Mouse (Mus musculus) embryonic facial prominence, embryonic 15.5 days (tissue): ENCODE data around the gene Chuk. TPM values are rescaled to one million over a fixed set of nuclear protein-coding genes. Genes with fewer than 3 reads are reported as not detected.

Experiments
- ATAC-seq: fragments of 200-750 bp; cut with Nextera tagmentation; 2 replicates; pipeline ENCODE4 v1.8.0; 2017; ENCODE audit warnings: low read depth, moderate TSS enrichment; ENCODE audit not compliant: insufficient number of reproducible peaks, low FRiP score, low TSS enrichment
- H3K27ac ChIP-seq: fragments of 300-500 bp; sonication (generic); replicated peaks from 2 replicates; pipeline ENCODE4 v1.5.1; 2015; ENCODE audit warnings: mild to moderate bottlenecking, inconsistent platforms
- H3K27me3 ChIP-seq: fragments of 300-500 bp; sonication (generic); 2 replicates; pipeline ENCODE4 v1.6.1; 2015; ENCODE audit warnings: inconsistent platforms
- H3K36me3 ChIP-seq: fragments of 300-500 bp; sonication (generic); 2 replicates; pipeline ENCODE4 v1.6.1; 2015; ENCODE audit warnings: mild to moderate bottlenecking, inconsistent platforms
- H3K4me1 ChIP-seq: fragments of 300-500 bp; sonication (generic); 2 replicates; pipeline ENCODE4 v1.6.1; 2015; ENCODE audit warnings: inconsistent platforms
- H3K4me2 ChIP-seq: fragments of 300-500 bp; sonication (generic); replicated peaks from 2 replicates; pipeline ENCODE4 v1.6.1; 2015; ENCODE audit warnings: mild to moderate bottlenecking, inconsistent platforms
- H3K4me3 ChIP-seq: fragments of 300-500 bp; sonication (generic); replicated peaks from 2 replicates; pipeline ENCODE4 v1.5.1; 2015; ENCODE audit warnings: mild to moderate bottlenecking, inconsistent platforms
- H3K9ac ChIP-seq: fragments of 300-500 bp; sonication (generic); 2 replicates; pipeline ENCODE4 v1.6.1; 2015; ENCODE audit warnings: inconsistent platforms
- H3K9me3 ChIP-seq: fragments of 300-500 bp; sonication (generic); replicated peaks from 2 replicates; pipeline ENCODE4 v1.6.1; 2016; ENCODE audit warnings: inconsistent platforms
- WGBS: fragments of 180-500 bp; shearing (Covaris S2); methylation state at CpG from one replicate; pipeline ENCODE4 v1.1.7; 2015; 5-methylcytosine and 5-hydroxymethylcytosine counted together
- polyA plus RNA-seq: library from polyadenylated mRNA; unstranded; fragments of >200 nt; fragmentation: Nextera tagmentation; extraction: Ambion mirVana; gene quantifications from 2 replicates; pipeline ENCODE4 v1.2.1, GENCODE M21; 2015

Gene Chuk
- polyA plus RNA-seq, 1 experiment from 2014 or later: 41.5 TPM

GRCm38 (mm10) chr19:44032046-44032744 lies 75.1 kb downstream of the Chuk start:
- no peak for ATAC-seq
- no peak overlapping the region for H3K4me2 ChIP-seq
- no peak overlapping the region for H3K9ac ChIP-seq
- H3K9me3 ChIP-seq: no peaks in the 10 kb centered on the region
- no peak overlapping the region for H3K27ac ChIP-seq
- no peak overlapping the region for H3K4me3 ChIP-seq
- H3K27me3 ChIP-seq: no peaks in the 10 kb centered on the region
- no peaks in the 10 kb centered on the region for H3K4me1 ChIP-seq
- WGBS: 92% methylated on average over 11 of the region's 11 CpGs
- peaks cover 26% of the 10 kb centered on the region for H3K36me3 ChIP-seq

DNA sequence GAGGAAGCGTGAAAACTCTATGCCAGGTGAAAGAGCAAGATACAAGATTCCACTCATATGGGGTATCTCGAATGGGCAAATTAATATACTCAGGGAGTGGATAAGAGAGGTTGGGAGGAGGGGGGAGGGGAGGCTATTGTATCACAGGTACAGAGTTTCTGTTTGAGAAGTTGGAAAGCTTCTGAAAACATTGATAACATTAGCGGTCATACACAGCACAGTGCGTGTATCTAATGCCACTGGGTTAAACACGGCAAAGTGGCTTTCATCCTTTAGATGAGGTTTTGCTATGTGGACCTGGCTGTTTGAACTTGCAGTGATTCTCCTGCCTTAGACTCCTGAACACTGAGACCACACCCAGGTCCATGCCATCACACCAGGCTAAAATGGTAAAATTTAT lies 77.3 kb downstream of the Chuk start:
- no peaks in the 10 kb centered on the region for H3K4me1 ChIP-seq
- no peaks in the 10 kb centered on the region for H3K27me3 ChIP-seq
- ATAC-seq: no peak
- no peak overlapping the region for H3K27ac ChIP-seq
- H3K9ac ChIP-seq: no peak overlapping the region
- 92% methylated on average over 5 of the region's 5 CpGs for WGBS
- H3K4me2 ChIP-seq: no peak overlapping the region
- 0 out of 2 replicates have a peak, but pooled peaks cover 8% of the 10 kb centered on the region for H3K36me3 ChIP-seq
- H3K9me3 ChIP-seq: no peaks in the 10 kb centered on the region
- no peak overlapping the region for H3K4me3 ChIP-seq

- WGBS: 63% methylated on average over 8 of the region's 8 CpGs
- Histone ChIP-seq H3K36me3 (0 out of 2 replicates have a peak, but pooled peaks cover 3% of the 10 kb centered on the region), H3K9me3 (no peaks in the 10 kb centered on the region), H3K27ac (no peak within 1 kb of the TSS), H3K9ac (no peak within 1 kb of the TSS), H3K4me1 (no peaks in the 10 kb centered on the region), H3K27me3 (no peaks in the 10 kb centered on the region), H3K4me2 (no peak within 1 kb of the TSS), H3K4me3 (no peak within 1 kb of the TSS)
- ATAC-seq: no peak
These were observed 78.3 kb downstream of the Chuk start, which contains the start of gene Cyp2c23 for GRCm38 (mm10) chr19:44028972-44029371. Cyp2c23 (minus strand) TSS chr19:44029208.

DNA sequence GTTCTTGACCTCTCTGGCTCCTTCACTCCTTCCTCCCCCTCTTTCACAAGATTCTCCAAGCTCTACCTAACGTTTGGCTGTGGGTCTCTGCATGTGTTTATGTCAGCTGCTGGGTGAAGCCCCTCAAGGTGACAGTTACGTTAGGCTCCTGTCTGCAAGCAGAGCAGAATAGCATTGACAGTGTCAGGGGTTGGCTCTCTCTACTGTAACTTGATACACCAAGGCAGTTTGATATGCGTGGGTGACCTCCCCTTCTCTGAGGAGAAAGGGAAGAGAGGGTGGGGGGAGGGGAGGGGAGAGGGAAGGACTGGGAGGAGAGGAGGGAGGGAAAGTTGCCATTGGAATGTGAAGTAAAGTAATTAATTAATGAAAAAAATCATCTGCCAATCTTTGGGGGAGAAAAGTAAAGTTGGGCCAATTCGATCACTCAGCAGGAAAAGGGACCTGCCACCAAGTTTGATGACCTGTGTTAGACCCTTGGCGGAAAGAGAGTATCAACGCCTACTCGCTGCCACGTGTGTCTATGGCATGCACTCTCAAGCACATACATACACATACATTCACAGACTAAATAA lies 80.2 kb downstream of the Chuk start:
- H3K27me3 ChIP-seq: no peaks in the 10 kb centered on the region
- 63% methylated on average over 8 of the region's 8 CpGs for WGBS
- no peak for ATAC-seq

GRCm38 (mm10) chr19:44024921-44025585 lies 82.2 kb downstream of the Chuk start:
- no peaks in the 10 kb centered on the region for H3K27me3 ChIP-seq
- H3K4me2 ChIP-seq: no peak overlapping the region
- H3K9me3 ChIP-seq: no peaks in the 10 kb centered on the region
- WGBS: 84% methylated on average over 13 of the region's 13 CpGs
- no peak overlapping the region for H3K4me3 ChIP-seq
- ATAC-seq: no peak
- no peaks in the 10 kb centered on the region for H3K36me3 ChIP-seq
- H3K4me1 ChIP-seq: no peaks in the 10 kb centered on the region
- H3K27ac ChIP-seq: no peak overlapping the region
- H3K9ac ChIP-seq: no peak overlapping the region

More for the DNA sequence above, 80.2 kb downstream of the Chuk start:
- H3K9me3 ChIP-seq: no peaks in the 10 kb centered on the region
- no peaks in the 10 kb centered on the region for H3K36me3 ChIP-seq
- no peak overlapping the region for H3K27ac ChIP-seq
- no peak overlapping the region for H3K4me2 ChIP-seq
- H3K4me1 ChIP-seq: no peaks in the 10 kb centered on the region
- H3K9ac ChIP-seq: no peak overlapping the region
- H3K4me3 ChIP-seq: no peak overlapping the region

Other genes with a start within 250 kb of the Chuk start
- 19.2 and 19.4 TPM in 2 replicates for gene Dnmbp, start 167.3 kb downstream of the Chuk start, polyA plus RNA-seq
- 0.40 and 0.45 TPM in 2 replicates for gene Cpn1, start 120.9 kb downstream of the Chuk start, polyA plus RNA-seq
- gene Cyp2c23, start 78.3 kb downstream of the Chuk start, polyA plus RNA-seq: not detected in 2 replicates
- 35.9 and 39.2 TPM in 2 replicates for gene Erlin1, start 37.7 kb downstream of the Chuk start, polyA plus RNA-seq
- gene Cwf19l1, start 28.4 kb upstream of the Chuk start, polyA plus RNA-seq: 27.2 and 29.7 TPM in 2 replicates
- gene Bloc1s2, start 39.0 kb upstream of the Chuk start, polyA plus RNA-seq: 83.2 and 90.4 TPM in 2 replicates
- gene Pkd2l1, start 85.0 kb upstream of the Chuk start, polyA plus RNA-seq: not detected in 2 replicates
- 0.89 and 0.96 TPM in 2 replicates for gene Scd3, start 95.8 kb upstream of the Chuk start, polyA plus RNA-seq
- gene Scd2, start 186.2 kb upstream of the Chuk start, polyA plus RNA-seq: 179 and 181 TPM in 2 replicates
- 0.16 and 0.39 TPM in 2 replicates for gene Scd4, start 225.6 kb upstream of the Chuk start, polyA plus RNA-seq